Mouse (Mus musculus): ENCODE measurements at regions not wholly inside any gene's neighbourhood (a gene's known extent, or its start where the extent isn't known, plus 50 kb on each side); places are given as distances from the start of the nearest gene placed in this dataset.

DNA sequence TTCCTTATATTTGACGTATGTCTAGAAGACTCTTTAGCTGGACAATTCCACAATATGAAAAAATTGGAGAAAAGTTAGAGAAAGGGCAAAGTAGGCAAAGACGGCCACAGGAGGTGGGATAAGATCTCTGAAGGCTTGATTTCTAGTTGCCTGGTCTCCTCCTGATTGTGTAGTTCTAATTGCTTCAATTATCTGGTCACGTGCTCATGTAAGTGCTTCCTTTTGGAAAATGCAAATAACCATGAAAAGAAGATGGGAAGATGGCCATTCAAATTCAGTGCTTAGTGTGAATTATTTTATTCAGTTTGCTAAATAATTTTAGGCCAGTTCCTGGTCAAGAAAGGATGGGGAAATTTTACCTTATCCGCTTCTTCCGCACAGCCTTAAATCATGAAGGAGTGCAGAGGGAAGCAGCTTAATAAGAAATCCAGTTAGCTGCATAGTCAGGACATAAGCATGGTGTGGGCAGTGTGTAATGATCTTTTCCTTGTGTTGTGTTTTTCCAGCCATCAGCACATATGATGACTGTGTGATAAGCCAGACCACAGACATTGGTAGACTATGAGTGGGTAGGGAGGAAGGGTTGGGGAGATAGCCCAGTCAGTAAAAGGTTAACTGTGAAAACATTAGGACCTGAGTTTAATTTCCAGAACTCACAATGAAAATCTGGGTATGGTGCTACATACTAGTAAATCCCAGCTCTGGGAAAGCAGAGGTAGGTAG lies 267.7 kb upstream of the Nmur2 start:
- TF ChIP-seq CTCF (IDR thresholded peaks at IDR 0.05; ENCODE audit: insufficient read depth, low read depth, low read length) (no peak), POLR2A (IDR thresholded peaks at IDR 0.05; ENCODE audit: insufficient read depth, low read depth, low read length) (no peak)

Measured in olfactory bulb, adult 2 months (tissue).